Mouse (Mus musculus) layer of hippocampus, adult 9-10 months (tissue): ENCODE measurements around the gene Rasgrp3.

Source experiments
- DNase-seq: peaks from one replicate; pipeline ENCODE4 v3.0.0; 2022; ENCODE audit warnings: low spot score

The Rasgrp3 gene

GRCm38 (mm10) chr17:75503031-75503430 is 67.3 kb downstream of the Rasgrp3 start:
- no peak for DNase-seq

GRCm38 (mm10) chr17:75505053-75505452 is 69.4 kb downstream of the Rasgrp3 start:
- no peak for DNase-seq

DNA sequence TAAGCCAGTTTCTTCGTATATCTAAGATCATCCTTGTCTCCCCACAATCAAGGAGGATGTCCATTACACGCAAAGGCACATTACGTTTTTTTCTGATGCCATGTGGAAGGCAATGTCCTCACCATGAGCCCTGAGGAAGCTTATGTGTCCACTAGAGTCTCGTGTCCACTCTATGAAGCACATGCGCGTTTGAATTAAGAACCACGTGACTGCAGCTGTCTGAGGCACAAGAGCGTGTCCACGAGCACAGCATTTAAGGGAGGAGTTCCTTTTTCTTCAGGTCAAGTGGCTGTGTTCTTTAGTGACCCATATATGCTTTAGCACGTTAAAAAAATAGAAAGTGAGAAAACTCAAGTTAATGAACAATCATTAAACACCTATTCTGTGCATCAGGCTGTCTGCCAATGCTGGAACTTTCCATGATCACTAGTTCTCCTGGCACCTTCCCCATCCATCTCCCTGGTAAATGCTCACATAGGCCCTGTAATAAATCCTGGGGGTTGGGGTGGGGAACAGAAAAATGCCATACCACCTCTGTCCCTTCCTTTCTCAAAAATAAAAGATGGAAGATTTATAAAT is 70.5 kb downstream of the Rasgrp3 start:
- no peak for DNase-seq

DNA sequence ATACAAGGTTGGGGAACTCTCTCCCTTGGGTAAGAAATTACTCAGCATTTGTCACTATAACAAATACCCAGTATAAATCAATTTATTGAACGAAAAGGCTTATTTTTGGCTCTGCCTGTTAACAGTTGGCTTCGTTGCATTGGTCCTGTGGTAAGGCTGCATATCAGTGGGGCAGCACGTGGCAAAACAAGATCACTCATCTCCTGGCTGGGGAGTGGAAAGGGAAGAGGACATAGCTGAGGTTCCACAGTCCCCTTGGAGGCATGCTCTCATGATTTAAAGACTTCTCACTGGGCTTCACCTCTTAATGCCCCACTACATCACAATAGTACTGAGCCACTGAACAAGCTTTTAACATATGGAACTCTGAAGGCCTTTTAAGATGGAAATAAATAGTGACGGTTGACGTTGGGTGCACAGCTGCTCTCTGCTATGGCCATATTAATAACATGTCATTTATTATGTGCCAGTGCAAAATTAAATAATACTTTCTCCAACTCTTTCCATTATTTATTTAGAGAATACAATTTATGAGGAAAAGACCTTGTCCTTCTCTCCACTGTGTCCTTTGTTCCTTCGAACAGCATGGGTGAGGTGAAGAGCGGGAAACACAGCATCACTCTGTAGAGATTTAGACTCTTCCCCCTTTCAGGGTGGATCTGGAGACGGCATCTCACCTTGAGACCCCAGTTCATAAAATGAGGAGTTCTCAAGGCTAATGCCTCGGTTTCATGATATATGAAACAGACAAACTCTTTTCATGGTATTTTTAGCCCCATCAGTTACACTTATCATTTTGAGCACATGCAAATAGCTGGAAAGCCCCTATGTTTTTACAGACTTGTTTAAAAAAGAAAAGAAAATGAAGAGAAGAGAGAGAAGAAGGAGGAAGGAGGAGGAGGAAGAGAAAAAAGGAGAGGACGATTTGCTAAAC is 71.3 kb downstream of the Rasgrp3 start:
- no peak for DNase-seq

- no peak for DNase-seq
Measured at GRCm38 (mm10) chr17:75509257-75509656, 73.6 kb downstream of the Rasgrp3 start.

DNA sequence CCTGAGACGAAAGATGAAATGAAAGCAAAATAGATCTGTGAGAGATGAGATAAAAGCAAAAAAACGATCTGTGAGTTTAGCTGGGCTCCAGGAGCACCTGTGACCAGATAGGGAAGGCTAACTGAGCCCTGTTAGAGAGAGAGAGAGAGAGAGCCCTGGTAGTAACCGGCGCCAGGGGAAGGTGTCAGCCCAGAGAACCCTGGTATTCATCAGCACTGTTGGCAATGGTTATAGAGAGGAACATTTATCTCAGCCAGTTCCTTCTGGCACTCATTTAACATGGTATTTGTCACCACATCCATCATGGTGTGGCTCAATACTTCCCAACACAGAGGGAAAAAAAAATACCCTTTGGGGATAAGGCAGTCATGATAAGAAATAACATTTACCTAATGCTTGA is 80.9 kb downstream of the Rasgrp3 start:
- no peak for DNase-seq

- no peak for DNase-seq
Measured at GRCm38 (mm10) chr17:75518181-75518901, 82.6 kb downstream of the Rasgrp3 start.

- no peak for DNase-seq
Measured at GRCm38 (mm10) chr17:75519239-75519900, 83.7 kb downstream of the Rasgrp3 start.

DNA sequence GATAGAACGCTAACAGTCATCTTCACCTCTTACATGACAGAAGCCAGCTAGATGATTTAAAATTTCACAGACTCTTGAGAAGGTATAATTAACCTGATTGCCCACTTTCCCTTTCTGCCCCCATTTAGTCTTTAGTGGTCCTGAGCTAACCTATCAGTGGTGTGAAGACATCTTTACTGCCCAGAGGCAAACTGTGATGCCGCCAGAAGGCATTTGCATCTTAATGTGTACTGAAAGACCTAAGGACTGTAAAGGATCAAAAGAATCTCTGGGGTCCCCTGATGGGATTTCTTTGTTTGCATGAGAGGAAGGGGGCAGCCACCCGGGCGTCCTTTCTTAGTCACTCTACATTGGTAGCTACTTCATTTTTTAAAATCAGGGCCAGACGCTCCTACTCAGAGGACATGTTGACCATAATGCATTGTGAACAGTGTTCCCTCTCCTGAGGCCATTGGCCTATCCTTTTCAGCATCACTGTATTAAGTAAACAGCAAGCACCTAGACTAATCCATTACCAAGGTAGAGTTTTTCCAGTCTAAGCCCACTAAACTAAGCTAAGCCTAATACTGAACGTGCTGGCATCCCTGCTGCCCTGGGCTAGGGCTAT is 85.6 kb downstream of the Rasgrp3 start:
- DNase-seq = no peak

GRCm38 (mm10) chr17:75522347-75523065 is 86.8 kb downstream of the Rasgrp3 start:
- no peak for DNase-seq

- DNase-seq = no peak
Measured at GRCm38 (mm10) chr17:75523812-75524211, 88.1 kb downstream of the Rasgrp3 start.

DNA sequence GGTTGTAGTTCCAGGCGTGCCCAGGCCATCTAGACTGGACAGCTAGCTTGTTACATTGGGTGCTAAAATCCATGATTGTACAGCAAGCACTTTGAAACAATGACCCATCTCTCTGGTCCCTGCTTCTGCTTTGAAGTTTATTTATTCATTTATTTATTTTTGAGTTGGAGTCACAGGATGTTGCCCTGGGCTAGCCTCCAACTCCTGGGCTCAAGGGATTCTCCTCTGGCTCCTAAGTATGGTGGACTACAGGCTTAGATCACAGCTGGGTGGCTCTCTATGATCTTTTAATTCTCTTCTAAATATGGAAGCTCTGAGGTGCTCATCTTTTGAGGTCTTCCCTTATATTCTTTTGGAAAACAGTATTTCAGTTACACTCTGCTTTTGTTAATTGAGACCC is 90.7 kb downstream of the Rasgrp3 start:
- DNase-seq = no peak

- DNase-seq = no peak
Measured at GRCm38 (mm10) chr17:75529222-75529935, 93.7 kb downstream of the Rasgrp3 start.

DNA sequence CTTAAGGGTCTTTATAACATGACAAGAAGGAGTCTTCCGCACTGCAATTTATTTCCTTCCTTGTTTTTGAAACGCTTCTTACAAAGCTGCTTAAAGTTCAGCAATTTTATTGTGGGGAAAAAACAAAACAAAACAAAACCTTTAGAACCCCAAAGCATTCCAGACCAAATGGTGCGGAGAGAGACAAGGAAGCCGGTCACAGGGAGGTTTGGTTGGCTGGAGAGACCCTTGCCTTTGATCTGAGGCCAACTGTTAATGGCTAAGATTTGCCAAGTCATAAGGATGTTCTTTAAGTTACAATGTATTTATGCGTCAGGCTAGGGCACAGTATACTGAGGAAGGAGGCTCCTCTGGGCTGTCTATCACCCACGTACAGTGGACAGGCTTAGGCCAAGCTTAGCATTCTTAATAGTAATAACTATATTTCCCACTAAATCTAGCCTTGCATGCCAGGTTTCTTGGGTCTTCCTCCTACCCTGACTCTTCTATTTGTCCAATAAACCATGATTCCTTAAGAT is 96.8 kb downstream of the Rasgrp3 start:
- DNase-seq = no peak

DNA sequence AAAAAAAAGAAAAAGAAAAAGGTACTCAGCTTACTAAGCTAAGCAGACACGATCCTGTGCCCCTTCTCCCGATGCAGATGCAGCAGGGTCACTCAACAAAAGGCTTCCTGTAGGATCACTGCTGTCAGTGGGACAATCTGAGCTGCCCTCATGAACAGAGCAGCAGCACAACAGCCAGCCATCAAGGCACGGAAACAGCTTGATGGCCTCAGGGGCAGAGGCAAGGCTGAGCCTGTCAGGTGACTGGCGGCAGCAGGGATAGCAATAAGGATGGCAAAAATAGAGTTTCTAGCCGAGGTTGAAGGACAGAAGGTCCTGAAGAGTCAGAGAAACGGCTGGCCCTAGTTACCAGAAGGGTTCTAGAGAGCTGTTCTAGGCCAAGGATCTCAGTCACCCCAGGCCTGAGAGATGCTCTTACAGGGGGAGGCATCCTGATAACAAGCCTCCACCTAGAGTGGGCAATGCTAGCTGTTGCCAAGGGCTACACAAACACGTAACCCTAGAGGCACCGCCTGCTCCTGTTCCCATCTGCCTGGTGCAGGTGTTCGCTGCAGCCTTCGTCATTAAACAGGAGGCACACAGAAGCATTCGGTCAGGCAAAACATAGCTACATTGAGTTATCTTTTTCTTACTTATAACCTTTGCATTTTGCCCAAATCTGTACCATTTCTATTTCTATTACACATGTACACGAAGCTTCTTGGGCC is 98.8 kb downstream of the Rasgrp3 start:
- DNase-seq = no peak

GRCm38 (mm10) chr17:75535612-75536011 is 99.9 kb downstream of the Rasgrp3 start:
- DNase-seq = no peak

DNA sequence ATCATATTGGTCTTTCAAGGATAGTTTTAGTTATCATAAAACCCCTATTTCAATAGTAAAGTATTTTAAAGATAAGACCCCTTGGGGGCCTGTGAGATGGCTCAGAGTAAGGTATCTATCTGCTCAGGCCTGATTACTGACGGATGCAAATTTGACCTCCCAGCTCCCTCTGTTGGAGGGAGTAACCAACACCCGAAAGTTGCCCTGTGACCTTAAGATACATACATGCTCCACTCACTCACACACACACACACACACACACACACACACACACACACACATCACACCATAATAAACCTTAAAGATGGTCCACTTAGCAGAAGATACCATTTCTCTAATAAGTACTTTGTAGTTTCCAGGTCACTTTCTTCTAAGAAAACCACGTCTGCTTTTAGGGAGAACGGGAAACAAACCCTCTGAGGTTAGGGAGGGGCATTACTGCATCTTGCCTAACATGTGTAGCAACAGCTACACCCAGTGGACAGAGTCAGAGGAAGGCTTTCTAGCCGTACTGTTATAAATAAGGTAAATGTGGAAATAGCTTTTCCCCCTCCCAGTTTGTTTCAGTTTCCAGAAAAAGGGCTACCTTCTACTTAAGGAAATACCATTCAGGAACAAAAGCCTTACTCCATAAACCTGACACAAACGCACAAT is 100.8 kb downstream of the Rasgrp3 start:
- DNase-seq = peak; percentile 61

DNA sequence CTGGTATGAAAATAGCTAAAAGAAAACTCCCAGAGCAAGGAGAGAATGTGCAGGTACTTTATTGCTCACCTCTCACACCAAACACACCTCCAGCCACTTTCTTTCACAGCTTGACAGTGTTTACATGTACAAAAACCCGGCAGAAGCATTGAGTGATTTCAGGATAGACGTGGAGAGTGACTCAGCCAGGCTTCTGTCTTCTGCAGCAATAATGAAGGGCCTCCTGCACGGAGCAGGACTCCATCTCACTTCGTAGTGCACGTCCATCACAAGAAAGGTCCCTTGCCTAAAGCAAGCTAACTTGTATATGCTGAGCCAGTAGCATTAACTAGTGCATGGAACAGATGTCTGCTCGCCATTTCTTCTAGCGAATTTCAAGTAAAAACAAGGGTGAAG is 101.4 kb downstream of the Rasgrp3 start:
- DNase-seq = no peak

GRCm38 (mm10) chr17:75538431-75538830 is 102.7 kb downstream of the Rasgrp3 start:
- DNase-seq = no peak
